Mouse (Mus musculus): Measurements from ENCODE around the gene Slc23a2.

Slc23a2 gene

DNA sequence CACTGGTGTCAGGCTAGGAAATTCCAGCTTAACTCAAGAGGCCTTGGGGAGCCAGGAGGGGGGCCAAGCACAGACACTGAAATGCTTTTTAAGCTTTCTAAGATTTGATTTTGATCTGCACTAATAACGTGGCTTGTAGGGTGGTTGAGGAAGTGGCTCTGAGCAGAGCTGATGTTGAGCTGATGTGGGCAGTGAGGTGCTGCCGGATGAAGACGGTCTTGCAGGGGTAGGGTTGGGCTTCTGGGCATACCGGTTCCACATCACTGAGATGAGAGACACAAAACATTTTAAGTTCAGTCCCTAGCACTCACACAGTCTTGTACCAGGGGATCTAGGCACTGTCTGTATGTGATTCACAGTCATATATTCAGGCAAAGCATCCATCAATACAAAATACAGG lies 46.5 kb downstream of the Slc23a2 start:
- DNase-seq (ENCODE audit: low read depth): no peak

DNA sequence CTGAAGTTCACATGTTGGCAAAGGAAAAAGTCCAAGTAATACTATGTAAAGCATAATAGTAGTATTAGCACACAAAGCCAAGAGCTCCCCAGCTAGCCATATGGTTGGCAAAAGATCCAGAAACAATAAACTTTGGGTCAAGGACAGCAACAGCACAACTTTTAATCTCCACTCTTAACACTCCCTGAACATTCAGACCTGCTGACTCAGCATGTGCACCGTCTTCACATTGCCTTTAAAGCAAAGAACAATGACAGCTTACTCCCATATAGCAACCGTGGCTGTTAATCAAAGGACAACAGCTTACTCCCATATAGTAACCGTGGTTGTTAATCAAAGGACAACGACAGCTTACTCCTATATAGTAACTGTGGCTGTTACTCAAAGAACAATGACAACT lies 48.3 kb downstream of the Slc23a2 start:
- DNase-seq (ENCODE audit: low read depth): no peak

DNA sequence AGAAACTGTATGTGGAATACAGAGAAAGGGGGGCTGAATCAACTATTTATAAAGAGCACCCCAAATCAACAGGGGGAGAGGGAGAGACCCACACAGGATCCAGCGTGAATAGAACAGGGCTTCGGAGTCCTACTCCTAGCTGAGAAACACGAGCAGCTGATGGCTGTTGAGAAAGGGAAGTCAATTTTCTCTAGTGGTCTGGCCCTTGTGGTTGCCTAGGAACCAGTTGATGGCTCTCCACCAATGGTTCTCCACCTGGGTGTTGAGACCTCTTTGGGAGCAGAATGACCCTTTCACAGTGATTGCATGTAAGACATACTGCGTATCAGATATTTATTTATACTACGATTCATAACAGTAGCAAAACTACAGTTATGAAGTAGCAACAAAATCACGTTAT lies 49.1 kb downstream of the Slc23a2 start:
- no peak for DNase-seq (ENCODE audit: low read depth)

DNA sequence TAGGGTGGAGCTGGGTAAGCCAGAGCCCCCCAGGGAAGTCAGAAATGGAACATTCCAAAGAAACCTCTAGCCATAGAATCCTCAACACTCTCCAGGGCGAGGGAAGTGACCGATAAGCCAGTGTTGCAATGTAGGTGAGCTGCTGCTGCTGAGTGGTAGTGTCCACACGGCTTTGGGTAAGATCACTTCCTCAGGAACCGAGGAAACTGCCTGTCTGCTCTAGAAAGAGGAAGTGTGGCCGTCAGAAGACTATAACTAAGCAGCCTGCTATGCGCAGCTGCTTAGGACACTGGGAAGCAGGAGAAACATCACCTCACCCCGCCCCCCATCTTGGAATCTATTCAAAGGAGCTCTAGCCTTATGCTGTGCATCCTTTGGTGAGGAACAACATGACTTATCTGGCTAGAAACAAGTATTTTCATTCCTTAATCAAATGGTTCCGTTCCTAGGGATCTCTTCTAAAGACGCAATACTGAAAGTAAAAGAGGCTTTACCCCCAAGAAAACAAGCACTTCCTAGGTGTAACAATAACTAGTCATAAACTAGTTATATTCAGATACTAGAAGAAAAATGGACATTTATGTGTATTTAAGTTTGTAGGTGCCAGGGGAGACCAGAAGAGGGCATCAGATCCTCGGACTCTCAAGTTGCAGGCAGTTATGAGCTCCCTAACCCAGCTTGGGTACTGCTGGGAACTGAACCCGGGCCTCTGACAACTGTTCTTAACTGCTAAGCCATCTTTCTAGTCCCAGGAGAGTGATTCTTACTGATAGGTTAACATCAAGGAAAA lies 50.3 kb downstream of the Slc23a2 start:
- DNase-seq (ENCODE audit: low read depth): no peak

DNA sequence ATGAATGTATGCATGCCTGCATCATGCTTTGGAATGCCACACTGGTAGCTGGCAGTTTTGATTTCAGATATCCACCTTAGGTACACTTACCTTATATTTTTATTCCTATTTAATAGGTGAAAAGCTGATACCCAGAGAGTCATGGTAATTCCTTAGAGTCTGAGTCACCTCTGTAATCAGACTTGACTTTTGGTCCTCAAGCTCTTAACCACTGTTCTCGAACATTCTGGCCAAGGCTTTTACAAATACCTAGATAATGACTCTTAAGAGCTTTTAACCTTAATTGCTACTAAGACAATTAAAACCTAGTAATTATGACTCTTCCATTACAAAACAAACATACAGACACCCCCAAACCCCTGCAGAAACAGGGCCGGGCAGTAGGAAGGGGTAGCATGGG lies 51.2 kb downstream of the Slc23a2 start:
- DNase-seq (ENCODE audit: low read depth): no peak

DNA sequence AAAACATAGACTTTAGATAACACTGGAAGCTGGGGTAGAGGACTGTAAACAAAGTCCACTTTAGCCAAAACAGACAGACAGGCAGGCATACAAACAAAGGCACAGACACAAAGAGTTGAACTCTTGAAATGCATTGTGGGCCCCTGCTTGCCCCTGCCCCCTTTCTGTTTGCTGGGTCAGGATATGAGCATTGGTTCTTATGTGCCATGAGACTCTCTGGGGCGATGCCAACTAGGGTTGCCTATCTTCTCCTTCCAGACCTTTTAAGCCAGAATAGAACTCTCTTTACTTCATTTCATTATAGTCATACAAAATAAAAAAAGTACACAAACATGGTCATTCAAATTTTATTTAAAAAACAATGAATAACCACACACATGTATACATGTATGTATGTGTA lies 51.6 kb downstream of the Slc23a2 start:
- DNase-seq (ENCODE audit: low read depth): no peak

DNA sequence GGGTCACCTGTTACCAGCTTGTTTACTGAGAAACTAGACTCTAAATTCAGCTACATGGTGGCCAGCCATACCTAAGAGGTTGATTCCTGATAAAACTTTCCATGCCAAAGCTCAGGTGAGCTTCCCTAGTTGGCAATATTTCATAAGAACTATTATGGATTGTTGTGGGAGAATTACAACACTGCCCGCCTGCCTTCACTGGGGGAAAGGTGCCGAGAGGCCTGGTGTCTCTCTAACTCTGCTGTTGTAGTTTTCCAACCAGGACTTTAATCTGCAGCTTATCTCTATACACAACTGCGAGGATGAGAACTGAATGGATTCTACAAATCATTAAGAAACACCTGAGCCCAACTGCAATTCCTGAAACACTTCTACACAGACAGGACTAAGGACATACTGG lies 52.2 kb downstream of the Slc23a2 start:
- DNase-seq (ENCODE audit: low read depth): no peak

DNA sequence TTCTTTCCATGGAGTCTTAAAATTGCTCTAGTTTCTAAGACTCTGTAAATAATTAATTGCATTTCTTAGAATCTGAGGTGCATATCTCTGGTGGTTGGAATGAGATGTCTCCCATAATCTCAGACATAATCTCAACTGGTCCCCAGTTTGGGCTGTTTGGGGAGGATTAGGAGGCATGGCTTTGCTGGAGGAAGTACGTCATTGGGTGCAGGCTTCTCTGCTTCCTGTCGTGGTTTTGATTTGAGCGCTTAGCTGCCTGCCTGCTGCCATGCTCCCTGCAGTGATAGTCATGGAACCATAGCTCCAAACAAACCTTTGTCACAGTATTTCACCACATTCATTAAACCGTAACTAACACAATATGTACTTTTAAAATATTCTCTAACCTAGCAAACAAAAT lies 53.2 kb downstream of the Slc23a2 start:
- DNase-seq (ENCODE audit: low read depth): peak; percentile 63

DNA sequence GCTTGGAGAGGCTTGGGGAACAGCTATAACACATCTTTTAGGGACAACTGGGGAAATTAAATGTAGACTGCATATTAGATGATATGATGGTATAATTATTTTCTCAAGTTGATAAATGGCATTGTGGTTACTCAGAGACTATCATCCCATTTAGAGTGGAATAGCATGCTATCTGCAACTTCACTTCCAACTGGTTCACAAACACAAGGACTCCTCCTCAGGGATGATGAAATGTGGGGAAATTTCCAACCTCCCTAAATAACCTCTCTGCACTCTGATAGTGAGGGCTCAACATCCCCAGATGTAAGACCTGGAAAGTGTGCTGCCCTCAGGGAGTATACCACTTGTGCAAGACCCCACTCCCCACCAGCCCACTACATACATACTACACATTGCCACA lies 60.1 kb downstream of the Slc23a2 start:
- no peak for DNase-seq (ENCODE audit: low read depth)

DNA sequence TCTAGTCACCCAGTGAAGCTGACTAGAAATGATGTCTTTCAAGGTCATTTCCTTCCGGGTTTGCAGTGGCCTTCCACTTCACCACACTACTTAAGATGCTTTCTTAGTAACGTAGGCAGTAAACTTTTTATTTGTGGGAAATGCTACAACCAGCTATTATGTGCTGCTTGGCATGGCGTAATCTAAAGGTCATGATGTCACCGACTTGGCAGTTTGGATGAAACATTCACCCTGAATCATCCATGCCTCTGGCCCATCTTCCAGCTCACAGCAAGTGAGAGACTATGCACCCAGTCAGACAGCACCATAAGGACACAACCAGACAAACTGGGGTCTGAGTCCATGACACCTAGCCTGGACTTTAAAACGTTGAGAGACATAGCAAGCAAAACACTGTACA lies 60.5 kb downstream of the Slc23a2 start:
- DNase-seq (ENCODE audit: low read depth): no peak

DNA sequence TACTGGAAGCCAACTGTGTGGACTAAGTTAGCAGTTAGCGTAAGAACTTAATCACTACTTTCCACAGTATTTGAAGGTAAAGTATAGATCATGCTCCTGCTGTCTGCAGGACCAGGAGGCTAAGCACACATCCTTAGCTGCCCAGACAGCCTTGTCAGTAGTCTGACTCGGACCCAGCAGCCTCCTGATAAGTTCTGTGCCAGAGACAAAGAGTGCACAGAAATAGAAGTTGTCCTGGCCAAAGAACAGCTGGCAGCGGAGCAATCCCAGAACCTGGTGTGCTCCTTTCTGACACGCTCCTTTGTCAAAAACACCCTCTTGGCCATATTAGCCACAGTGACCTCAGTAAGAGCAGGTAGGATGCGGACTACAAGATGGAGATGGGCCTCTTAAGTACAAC lies 65.8 kb downstream of the Slc23a2 start:
- no peak for DNase-seq (ENCODE audit: low read depth)

DNA sequence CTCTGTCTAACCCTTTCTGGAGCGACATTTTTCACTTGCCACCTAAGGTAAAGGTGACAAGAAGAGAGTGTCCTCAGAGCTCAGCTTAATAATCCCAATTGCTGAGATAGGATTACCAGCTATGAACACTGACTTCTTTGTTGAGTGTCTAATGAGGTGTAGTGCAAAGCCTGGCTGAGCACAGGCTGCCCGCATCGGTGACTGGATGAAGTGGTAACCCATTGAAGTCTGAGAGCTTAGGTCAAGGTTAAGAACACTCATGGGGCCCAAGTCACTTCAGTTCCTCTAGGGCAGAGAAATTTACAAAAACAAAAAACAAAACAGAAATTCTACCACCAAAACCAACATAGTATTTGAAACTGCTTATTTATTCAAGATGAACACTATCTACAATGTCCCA lies 71.9 kb downstream of the Slc23a2 start:
- DNase-seq (ENCODE audit: low read depth): no peak

DNA sequence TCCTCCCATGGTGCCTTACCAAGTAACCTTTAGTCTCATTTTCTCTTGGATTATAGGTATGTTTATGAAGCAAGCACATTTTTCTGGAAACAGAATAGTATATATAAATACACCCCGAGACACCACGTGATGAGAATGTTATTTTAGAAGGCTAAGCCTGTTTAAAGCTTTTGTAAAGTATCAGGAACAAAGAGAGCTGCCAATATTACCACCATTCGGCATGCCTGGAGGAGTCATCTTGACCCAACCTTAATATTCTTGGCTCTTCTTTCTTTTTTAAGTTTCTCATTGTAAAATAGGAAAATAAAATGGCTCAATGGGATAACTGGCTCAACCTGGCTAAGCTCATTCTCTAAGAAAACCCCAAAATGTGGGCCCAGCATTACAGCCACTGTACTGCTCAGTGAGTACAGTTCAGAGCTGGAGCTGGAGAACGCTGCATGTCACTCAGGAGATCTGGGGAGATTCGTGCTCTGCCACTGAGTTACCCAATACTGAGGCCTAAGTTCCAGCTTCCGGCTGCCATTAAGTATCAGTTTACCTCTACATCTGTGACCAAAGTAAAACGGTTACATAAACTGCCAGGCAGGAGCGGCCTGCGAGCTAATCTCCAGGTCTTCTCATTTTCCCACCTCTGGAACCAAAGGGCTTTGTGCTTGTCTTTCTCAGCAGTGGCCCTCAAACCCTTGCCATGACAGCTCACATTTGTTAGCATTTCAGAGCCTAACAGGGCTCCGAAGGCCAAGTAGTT lies 74.7 kb downstream of the Slc23a2 start:
- DNase-seq (ENCODE audit: low read depth): no peak

DNA sequence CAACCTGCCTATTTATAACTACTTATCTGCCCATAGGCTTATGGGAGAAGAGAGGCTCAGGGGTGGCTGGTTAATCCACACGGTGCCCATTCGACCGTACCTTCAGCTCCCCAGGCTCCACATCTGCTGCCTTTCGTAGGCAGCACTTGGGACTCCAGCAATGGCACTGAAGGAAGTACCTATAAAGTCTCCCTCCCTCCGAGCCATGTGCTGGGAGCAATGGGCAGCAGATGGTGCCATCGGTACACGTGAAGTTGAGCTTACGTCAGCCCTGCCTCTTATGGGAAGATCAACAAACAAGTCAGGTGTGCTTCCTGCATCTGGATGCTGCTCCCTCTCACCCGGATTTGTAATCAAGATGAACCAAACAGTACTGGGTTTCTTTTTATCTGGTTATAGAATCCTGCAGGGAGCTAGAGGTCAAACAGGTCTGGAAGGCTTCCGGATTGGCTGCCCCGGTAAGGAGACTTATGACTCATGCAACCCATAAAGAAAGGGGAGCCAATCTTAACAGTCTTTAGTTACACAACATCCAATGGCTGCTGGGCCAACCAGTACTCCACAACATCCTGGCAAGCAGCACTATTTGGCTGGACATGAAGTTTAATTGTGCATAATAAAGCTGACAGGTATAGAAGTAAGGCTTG lies 80.6 kb downstream of the Slc23a2 start:
- no peak for DNase-seq (ENCODE audit: low read depth)

DNA sequence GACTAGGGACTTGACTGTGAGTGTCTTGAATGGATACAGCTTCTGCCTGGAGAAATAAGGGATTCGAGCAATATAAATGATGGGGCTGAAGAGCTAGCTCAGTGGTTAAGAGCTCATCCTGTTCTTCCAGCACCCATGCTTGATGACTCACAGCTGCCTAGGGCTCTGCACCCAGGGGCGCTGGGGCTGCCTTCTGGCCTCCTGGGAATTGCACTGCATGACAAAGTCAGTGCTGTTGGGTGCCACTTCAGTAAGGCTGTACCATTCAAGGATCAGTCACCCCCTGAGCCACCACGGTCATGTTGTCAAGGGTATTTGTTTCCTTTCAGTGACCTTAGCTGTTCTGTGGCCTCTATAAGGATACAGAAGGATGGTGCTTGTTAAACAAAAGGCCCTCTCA lies 81.1 kb downstream of the Slc23a2 start:
- no peak for DNase-seq (ENCODE audit: low read depth)

DNA sequence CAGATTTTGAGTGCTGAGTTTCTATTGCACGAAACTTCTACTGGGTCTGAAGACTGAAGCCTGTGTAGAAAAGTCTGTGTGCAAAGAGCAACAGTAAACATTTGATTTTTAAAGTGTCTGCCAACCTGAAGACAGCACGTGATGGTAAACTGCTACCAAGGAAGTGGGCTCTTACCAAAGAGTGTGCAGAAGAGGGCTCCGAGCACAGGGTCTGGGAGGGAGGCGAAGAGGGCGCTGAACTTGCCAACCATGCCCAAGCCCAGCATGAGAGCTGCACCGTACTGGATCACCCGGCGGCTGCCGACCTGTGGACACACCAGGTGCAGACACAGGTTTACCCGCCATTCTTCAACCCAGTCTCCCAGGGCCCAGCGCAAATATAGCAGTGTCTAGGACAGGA lies 83.0 kb downstream of the Slc23a2 start:
- DNase-seq (ENCODE audit: low read depth): no peak

DNA sequence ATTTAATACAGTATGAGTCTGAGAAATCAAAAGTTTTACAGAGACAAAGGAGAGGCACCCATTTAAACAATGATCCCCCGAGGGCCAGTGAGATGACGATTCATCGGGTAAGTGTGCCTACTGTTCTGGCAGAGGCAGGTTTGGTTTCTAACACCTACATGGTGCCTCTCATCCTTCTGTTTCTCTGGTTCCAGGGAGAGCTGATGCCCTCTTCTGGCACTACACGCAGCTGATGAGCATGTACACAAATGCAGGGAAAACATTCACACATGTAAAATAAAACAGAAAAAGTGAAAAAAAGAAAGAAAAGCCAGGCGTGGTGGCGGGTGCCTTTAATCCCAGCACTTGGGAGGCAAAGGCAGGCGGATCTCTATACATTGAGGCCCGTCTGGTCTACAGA lies 85.0 kb downstream of the Slc23a2 start:
- DNase-seq (ENCODE audit: low read depth): no peak

DNA sequence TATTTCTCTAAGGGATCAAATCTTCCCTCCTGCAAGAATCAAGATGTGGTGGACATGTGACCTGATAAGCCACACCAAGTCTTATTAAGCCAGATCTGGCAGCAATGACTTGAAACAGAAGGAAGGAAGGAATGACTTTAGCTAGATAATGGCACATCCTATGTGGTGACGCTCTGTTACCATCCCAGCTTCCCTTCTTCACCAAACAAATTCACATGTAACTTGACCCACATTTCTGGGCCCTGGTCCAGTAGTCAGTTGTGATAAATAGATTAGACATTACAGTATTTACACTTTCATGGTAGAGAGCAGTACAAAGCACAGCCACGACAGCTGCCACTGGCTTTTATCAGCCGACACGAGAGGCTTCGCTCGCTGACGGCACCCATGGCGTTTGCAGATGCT lies 89.6 kb downstream of the Slc23a2 start:
- no peak for DNase-seq (ENCODE audit: low read depth)

DNA sequence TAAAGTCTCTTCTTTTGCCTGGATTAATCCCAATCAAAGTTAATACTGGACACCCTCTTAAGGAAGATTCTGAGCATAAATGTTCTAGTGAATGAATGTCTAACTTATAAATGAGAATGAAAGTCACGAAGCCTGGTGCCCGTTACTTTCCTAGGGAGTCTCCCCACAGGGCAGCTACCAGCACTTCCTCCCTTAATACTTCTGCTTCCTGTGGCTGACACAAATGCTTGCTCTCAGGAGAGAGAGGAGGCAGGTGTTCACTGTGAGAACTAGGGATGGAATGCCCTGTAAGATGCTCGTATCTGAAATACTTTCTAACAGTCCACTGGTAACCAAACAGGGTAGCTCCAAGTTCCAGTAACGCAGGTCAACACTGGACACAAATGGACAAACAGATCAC lies 91.1 kb downstream of the Slc23a2 start:
- no peak for DNase-seq (ENCODE audit: low read depth)

DNA sequence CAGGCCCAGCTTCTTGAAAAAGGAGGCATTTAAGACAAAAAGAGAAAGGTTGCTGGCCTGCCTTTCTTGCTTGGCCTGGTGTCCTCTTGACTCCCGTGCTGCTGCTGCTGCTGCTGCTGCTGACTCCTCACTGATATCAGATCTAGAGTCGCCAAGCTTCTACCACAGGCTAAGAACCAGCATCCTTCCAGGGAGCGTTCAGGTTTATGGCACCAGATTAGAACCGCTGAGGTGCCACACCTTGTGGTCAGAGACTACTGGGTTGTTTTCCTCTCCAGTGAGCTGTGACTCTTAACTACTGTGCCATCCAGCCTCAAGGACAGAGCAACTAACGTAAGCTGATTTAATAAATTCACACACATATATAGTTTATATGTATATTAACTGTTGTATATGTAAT lies 93.1 kb downstream of the Slc23a2 start:
- peak; percentile 57 for DNase-seq (ENCODE audit: low read depth)

DNA sequence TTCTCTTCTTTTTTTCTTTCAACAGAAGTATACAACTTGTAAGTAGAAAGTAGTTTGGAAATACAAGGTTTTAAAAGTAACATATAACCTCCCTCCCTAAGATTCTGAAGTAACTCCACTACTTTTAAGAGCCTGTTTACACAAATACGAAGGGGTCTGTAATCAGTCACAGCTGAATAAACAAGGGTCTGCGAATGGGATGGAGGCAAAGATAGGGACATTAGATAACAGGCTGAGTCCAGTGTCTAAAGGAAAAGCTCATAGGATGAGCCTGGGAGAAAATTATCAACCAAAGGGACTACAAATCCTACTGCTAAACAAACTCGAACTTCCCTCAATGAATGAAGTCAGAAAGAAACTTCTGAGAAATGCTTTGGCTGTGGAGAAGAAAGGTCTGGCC lies 95.0 kb downstream of the Slc23a2 start:
- DNase-seq (ENCODE audit: low read depth): no peak

DNA sequence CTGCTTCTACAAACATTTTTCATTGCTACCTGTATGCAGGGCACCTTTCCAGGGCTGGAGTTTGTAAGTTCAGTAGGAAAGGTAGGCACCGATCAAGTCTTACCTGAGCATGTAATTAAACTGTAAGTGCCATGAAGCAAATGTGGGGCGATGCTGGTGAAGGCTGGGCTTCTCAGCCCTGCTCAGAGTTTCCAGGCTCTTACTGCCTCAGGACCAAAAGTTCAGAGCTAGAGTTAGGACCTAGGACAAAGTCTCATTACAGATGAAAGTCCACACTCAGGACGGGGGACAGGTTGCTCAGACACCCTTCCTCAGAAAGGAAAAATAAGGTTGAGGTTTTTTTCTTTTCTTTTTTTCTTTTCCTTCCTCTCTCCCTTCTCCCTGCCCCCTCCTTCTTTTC lies 95.4 kb downstream of the Slc23a2 start:
- no peak for DNase-seq (ENCODE audit: low read depth)

DNA sequence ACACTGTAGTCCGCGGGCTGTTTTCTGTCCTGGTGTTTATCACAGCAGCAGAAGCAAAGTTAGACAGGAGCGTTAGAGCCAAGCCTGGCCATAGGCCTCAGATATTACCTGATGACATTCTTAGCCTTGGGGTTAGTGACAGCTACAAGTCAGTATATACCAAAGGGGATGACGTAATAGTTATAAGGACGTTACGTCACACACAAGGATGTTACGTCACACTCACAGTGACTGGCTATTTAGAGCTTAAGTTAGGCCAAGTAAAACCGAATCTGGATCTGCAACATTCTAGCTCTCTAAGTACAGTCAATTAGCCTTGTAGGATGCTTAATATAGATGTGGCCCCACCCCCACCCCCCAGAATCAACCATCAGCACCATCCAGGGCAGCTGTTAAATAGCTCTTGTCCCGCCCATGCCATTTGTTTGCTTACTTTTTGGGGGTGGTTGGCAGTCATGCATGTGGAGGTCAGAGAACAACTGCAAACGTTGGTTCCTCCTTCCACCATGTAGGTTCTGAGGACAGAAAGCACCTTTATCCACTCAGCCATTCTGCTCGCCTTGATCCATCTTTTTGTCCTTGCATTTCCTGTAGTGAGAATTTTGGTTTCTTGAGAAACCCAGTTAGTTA lies 96.7 kb downstream of the Slc23a2 start:
- no peak for DNase-seq (ENCODE audit: low read depth)

Data from induced T-regulatory cell, adult 2 months (primary cell).